Mouse (Mus musculus) MEL (cell line): ENCODE measurements at regions not wholly inside any gene's neighbourhood (a gene's known extent, or its start where the extent isn't known, plus 50 kb on each side); places are given as distances from the start of the nearest gene placed in this dataset.

Source experiments
- CTCF ChIP-seq, 3 experiments: IDR thresholded peaks in 2 of 3; conservative IDR thresholded peaks in 1 of 3; 2 replicates each; pipeline ENCODE4 v1.5.1; 2011 to 2012; ENCODE audit warnings: low read length in 3 of 3, low read depth in 2 of 3, mild to moderate bottlenecking in 2 of 3, improper control_type of control experiment in 1 of 3, inconsistent platforms in 1 of 3, mixed read lengths in 1 of 3, moderate library complexity in 1 of 3; ENCODE audit not compliant: control insufficient read depth in 1 of 3, insufficient read depth in 1 of 3, poor library complexity in 1 of 3, severe bottlenecking in 1 of 3
- GATA1 ChIP-seq: IDR thresholded peaks from 2 replicates; pipeline ENCODE4 v1.6.1; 2011; ENCODE audit warnings: low read depth, low read length, improper control_type of control experiment
- MXI1 ChIP-seq: IDR thresholded peaks from 2 replicates; pipeline ENCODE4 v1.6.1; 2011; ENCODE audit warnings: mild to moderate bottlenecking, low read depth, low read length, improper control_type of control experiment
- POLR2A ChIP-seq, 2 experiments: IDR thresholded peaks; 2 replicates each; pipeline ENCODE4 v1.6.1; 2011 to 2012; ENCODE audit warnings: low read length in 2 of 2, mild to moderate bottlenecking in 2 of 2, control low read depth in 1 of 2, improper control_type of control experiment in 1 of 2, low read depth in 1 of 2, moderate library complexity in 1 of 2; ENCODE audit not compliant: control insufficient read depth in 1 of 2, insufficient read depth in 1 of 2, poor library complexity in 1 of 2
- POLR2AphosphoS2 ChIP-seq: IDR thresholded peaks from 2 replicates; pipeline ENCODE4 v1.6.1; 2011; ENCODE audit warnings: low read length, improper control_type of control experiment
- USF1 ChIP-seq: IDR thresholded peaks from 2 replicates; pipeline ENCODE4 v1.6.1; 2014; ENCODE audit warnings: low read depth, mild to moderate bottlenecking, inconsistent platforms, low read length, improper control_type of control experiment, moderate library complexity
- ZKSCAN1 ChIP-seq: IDR thresholded peaks from 2 replicates; pipeline ENCODE4 v1.6.1; 2012; ENCODE audit warnings: low read depth, mild to moderate bottlenecking, inconsistent platforms, low read length, improper control_type of control experiment, moderate library complexity

GRCm38 (mm10) chrX:146614617-146615016, 347.7 kb upstream of the Htr2c start:
- TF ChIP-seq ZKSCAN1 (no peak), MXI1 (no peak), POLR2A (IDR thresholded peaks at IDR 0.05; ENCODE audit: control insufficient read depth in 1 of 2, insufficient read depth in 1 of 2, low read depth in 1 of 2, low read length in 2 of 2, poor library complexity in 1 of 2) (no peak), POLR2AphosphoS2 (no peak), CTCF (IDR thresholded peaks at IDR 0.05 in 2 of 3, conservative IDR thresholded peaks at IDR 0.05 in 1 of 3; ENCODE audit: control insufficient read depth in 1 of 3, insufficient read depth in 1 of 3, low read depth in 2 of 3, low read length in 3 of 3, poor library complexity in 1 of 3, severe bottlenecking in 1 of 3) (no peak), USF1 (no peak), GATA1 (peak; percentile 17; the same call in 1 of the 2 replicates)
